Mouse (Mus musculus) cerebellum, adult 8-10 months (tissue): ENCODE measurements at regions not wholly inside any gene's neighbourhood (a gene's known extent, or its start where the extent isn't known, plus 50 kb on each side); places are given as distances from the start of the nearest gene placed in this dataset.

Experiments
- DNase-seq: peaks from one replicate; pipeline ENCODE4 v3.0.0; 2022

- DNase-seq, result peak; percentile 46
These were observed 70.0 kb upstream of the Foxo1 start for GRCm38 (mm10) chr3:52197982-52198750.

DNA sequence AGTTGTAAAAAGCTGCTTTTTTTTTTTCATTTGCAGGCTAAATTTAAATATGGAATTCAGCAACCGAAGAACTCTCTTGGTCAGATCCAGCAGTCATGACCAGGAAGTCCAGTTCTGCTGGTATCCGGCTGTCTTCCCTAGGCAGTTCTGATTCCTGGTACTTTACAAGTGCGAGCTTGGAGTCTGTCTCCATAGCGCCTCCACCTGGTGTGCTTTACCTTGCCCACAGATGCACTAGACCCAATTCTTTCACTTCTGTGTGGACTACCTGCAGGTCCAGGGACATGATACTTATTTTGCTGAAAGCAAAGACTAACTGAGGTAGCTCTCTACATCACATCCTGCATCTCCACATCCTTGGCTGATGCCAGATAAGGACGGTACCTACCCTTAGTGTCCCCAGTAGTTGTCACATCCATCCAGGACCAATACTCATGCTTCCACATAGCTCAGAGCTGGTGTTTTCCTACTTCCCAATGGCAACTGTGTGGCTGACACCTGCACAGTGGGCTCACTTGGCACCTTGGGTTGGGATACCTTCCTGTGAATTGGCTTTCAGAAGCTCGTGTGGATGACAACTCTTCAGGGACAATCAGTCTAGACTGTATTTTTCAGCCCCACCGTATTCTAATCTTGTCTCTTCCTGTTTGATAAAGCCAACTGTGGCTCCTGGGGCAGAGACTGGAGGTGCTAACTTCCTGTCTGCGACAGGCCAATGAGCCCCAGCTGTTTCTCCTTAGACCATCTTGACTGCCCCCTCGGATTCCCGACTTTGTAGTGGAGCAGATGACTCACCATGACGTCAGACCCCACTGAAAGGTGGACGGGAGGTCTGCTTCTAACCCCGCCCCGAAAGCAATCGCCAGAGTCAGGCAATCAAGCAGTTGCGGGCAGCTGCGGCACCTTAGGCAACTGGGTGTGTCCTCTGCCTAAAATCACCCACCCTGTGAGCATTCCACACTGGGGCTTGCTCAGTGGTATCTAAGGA lies 69.1 kb upstream of the Foxo1 start:
- no peak for DNase-seq

- no peak for DNase-seq
These were observed 68.0 kb upstream of the Foxo1 start for GRCm38 (mm10) chr3:52200106-52200505.

DNA sequence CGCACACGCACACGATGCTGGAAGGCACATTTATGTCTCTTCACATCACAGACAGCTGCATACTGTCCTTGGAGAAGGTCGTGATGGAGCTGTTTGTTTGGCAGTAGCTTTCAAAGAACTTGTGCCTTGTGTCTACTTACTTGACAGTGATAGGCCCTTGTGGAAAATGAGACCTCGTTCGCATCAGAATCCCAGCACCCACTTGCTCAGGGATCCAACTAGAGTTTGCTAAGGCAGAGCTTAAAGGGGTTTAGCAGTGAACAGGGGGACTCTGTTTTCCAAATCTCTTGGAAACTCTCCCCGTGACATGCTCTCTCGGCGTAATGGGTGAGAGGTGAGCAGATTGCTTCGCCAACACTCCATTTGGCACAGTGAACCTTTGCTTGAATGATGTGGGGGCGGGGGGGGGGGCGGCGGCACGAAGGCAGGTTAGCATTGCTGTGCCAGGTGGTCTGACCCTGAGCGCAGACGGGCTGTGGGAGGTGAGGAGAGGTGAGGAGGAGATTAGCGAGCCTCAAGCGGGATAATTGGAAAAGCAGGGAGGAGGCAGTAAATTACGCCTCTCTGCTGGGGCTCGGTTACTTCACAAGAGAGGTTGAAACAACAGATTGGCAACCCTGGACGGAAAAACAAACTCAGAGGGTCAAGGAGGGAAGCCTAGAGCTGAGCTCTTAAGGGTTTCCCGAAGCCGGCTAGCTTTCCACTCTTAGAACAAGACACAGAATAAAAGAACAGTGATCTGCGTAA lies 57.4 kb upstream of the Foxo1 start:
- no peak for DNase-seq

- DNase-seq, result no peak
These were observed 56.8 kb upstream of the Foxo1 start for GRCm38 (mm10) chr3:52211303-52211695.

DNA sequence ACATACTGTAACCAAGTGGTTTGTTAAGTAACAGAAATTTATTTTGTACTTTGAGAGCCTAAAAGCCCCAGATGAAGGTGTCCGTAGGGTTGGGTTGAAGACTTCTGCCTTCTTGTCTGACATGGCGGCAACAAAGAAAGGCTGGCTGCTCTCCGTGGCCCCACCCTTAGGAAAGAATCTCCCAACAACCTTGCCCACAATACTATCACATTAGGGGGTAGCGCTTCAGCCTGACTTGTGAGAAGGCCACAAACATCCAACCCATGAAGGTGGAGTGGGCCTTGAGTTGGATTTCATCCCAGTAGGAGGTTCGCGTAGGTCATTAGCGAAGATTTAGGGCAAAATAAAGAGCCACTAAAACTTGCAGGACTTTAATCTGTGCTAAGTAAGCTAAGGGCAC lies 54.0 kb upstream of the Foxo1 start:
- DNase-seq, result no peak

GRCm38 (mm10) chr3:52215083-52215482 lies 53.1 kb upstream of the Foxo1 start:
- DNase-seq, result no peak
